Mouse (Mus musculus) right cerebral cortex, postnatal 36 days (tissue): ENCODE data around the gene Pdyn.

ENCODE experiments used
- DNase-seq, 2 experiments: peaks; one replicate each; pipeline ENCODE4 v3.0.0; 2022; ENCODE audit warnings: low spot score in 2 of 2, mixed read lengths in 1 of 2

Pdyn gene

DNA sequence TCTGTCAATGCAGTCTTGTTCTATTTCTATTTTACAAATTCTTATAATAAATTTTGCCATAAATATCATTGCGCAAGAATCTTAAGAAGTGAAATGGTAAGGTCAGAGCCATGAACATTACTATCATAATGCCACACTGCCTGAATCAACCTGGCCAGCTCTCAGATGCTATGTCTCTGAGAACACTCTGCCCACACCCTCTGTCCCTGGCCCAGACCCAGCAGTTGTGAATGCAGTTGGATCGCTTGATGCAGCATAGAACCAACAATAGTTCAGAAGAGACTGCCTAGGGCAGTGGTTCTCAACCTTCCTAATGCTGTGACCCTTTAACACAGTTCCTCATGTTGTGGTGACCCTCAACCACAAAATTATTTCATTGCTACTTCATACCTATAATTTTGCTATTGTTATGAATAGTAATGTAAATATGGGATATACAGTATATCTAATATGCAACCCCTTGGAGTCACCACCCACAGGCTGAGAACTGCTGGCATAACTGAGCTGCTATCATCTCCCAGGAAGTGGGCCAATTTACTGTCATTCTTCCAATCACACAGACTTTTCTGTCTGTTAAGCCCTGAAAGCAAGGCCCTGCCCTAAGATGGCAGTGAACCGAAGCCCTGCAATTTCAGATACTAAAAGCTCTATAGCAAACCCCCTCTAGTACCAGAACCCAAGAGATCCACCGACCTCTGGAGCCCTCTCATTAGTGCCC is 45.3 kb downstream of the Pdyn start:
- DNase-seq, result no peak

DNA sequence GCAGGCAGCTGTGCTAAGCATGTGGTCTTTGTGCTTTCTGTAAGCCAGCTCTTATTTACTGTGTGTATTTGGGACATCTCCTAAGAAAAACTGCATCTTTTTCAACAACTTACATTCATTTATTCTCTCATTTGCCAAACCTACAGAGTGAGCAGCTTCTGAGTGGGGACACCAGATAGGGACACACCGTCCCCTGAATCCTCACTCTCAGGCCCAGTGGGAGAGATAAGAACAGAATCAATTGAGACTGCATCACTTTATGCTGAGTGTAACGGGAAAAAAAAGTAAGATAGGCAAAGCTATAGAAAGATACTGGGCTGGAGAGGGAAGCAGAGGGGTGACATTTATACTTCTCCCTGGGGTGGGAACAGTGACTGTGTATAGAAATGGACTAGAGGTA is 46.0 kb downstream of the Pdyn start:
- DNase-seq, result no peak

- no peak for DNase-seq
Measured at GRCm38 (mm10) chr2:129652616-129653015, 47.0 kb downstream of the Pdyn start.
